Mouse (Mus musculus) liver, postnatal 0 days (tissue): ENCODE results near the gene Scn11a. TPM values are rescaled to one million over a fixed set of nuclear protein-coding genes. Genes with fewer than 3 reads are reported as not detected.

Experiments
- ATAC-seq: fragments of 200-750 bp; cut with Nextera tagmentation; 2 replicates; pipeline ENCODE4 v1.8.0; 2017; ENCODE audit warnings: mild to moderate bottlenecking, moderate library complexity
- DNase-seq: peaks from one replicate; pipeline ENCODE4 v3.0.0-alpha.2; 2016
- H3K27ac ChIP-seq: fragments of 300-500 bp; sonication (generic); 2 replicates; pipeline ENCODE4 v1.5.1; 2014; ENCODE audit warnings: antibody characterized with exemption, moderate library complexity, mild to moderate bottlenecking, low read depth
- H3K27me3 ChIP-seq: fragments of 300-500 bp; sonication (generic); 2 replicates; pipeline ENCODE4 v1.6.1; 2014; ENCODE audit warnings: low read length, control low read depth, mixed read lengths; ENCODE audit not compliant: insufficient read depth
- H3K36me3 ChIP-seq: fragments of 300-500 bp; sonication (generic); replicated peaks from 2 replicates; pipeline ENCODE4 v1.6.1; 2014; ENCODE audit warnings: mild to moderate bottlenecking, control low read depth, low read length, moderate library complexity, mixed read lengths; ENCODE audit not compliant: insufficient read depth
- H3K4me1 ChIP-seq: fragments of 300-500 bp; sonication (generic); 2 replicates; pipeline ENCODE4 v1.6.1; 2014; ENCODE audit warnings: antibody characterized with exemption, mild to moderate bottlenecking, control low read depth; ENCODE audit not compliant: insufficient read depth
- H3K4me2 ChIP-seq: fragments of 300-500 bp; sonication (generic); 2 replicates; pipeline ENCODE4 v1.6.1; 2014; ENCODE audit warnings: low read depth, mild to moderate bottlenecking, low read length, moderate library complexity, mixed read lengths
- H3K4me3 ChIP-seq: fragments of 300-500 bp; sonication (generic); 2 replicates; pipeline ENCODE4 v1.5.1; 2014; ENCODE audit warnings: low read depth, low read length
- H3K9ac ChIP-seq: fragments of 300-500 bp; sonication (generic); replicated peaks from 2 replicates; pipeline ENCODE4 v1.6.1; 2014; ENCODE audit warnings: mild to moderate bottlenecking, moderate library complexity
- H3K9me3 ChIP-seq: fragments of 300-500 bp; sonication (generic); 2 replicates; pipeline ENCODE4 v1.6.1; 2016; ENCODE audit warnings: mild to moderate bottlenecking, control low read depth, low read length, mixed read lengths
- CTCF ChIP-seq: sonication (generic); IDR thresholded peaks from 2 replicates; pipeline ENCODE4 v1.5.1; 2016; ENCODE audit warnings: antibody characterized with exemption, low read depth
- EP300 ChIP-seq: IDR thresholded peaks from 2 replicates; pipeline ENCODE4 v1.6.1; 2016; ENCODE audit warnings: antibody characterized with exemption, low read depth, mild to moderate bottlenecking
- WGBS: fragments of 180-500 bp; shearing (Covaris S2); extraction: QIAGEN DNeasy Blood & Tissue Kit; methylation state at CpG from one replicate; pipeline ENCODE4 v1.1.7; 2014; ENCODE audit not compliant: insufficient replicate concordance; 5-methylcytosine and 5-hydroxymethylcytosine counted together
- polyA plus RNA-seq: library from polyadenylated mRNA; unstranded; fragments of >200 nt; fragmentation: Nextera tagmentation; extraction: Ambion mirVana; gene quantifications from 2 replicates; pipeline ENCODE4 v1.2.1, GENCODE M21; 2015

Gene Scn11a
- polyA plus RNA-seq, 1 experiment from 2014 or later = not detected

GRCm38 (mm10) chr9:119749112-119749511, 76.1 kb downstream of the Scn11a start:
- H3K4me1 ChIP-seq = no peaks in the 10 kb centered on the region
- no peaks in the 10 kb centered on the region for H3K27me3 ChIP-seq
- H3K9ac ChIP-seq = no peak overlapping the region
- no peak overlapping the region for H3K4me2 ChIP-seq
- ATAC-seq = no peak
- no peaks in the 10 kb centered on the region for H3K36me3 ChIP-seq
- no peak for TF ChIP-seq CTCF
- TF ChIP-seq EP300 = no peak
- DNase-seq = no peak
- WGBS = 57% methylated on average over 9 of the region's 9 CpGs
- H3K27ac ChIP-seq = no peak overlapping the region
- H3K9me3 ChIP-seq = no peaks in the 10 kb centered on the region
- no peak overlapping the region for H3K4me3 ChIP-seq

GRCm38 (mm10) chr9:119743900-119744299, 81.4 kb downstream of the Scn11a start:
- Histone ChIP-seq H3K9ac (no peak overlapping the region), H3K27ac (peak overlapping the region; percentile 45; the same call in 1 of the 2 replicates), H3K27me3 (no peaks in the 10 kb centered on the region), H3K4me3 (no peak overlapping the region), H3K4me2 (no peak overlapping the region), H3K36me3 (no peaks in the 10 kb centered on the region), H3K4me1 (peaks cover 2% of the 10 kb centered on the region; the same call in 1 of the 2 replicates), H3K9me3 (no peaks in the 10 kb centered on the region)
- peak; percentile 54; the same call in 1 of the 2 replicates for ATAC-seq
- TF ChIP-seq CTCF = no peak
- WGBS = 28% methylated on average over 4 of the region's 4 CpGs
- peak; percentile 56 for DNase-seq

GRCm38 (mm10) chr9:119743312-119743711, 81.9 kb downstream of the Scn11a start:
- H3K4me2 ChIP-seq = no peak overlapping the region
- H3K36me3 ChIP-seq = no peaks in the 10 kb centered on the region
- no peak overlapping the region for H3K9ac ChIP-seq
- H3K4me1 ChIP-seq = peaks cover 2% of the 10 kb centered on the region; the same call in 1 of the 2 replicates
- H3K9me3 ChIP-seq = no peaks in the 10 kb centered on the region
- ATAC-seq = no peak
- H3K27me3 ChIP-seq = no peaks in the 10 kb centered on the region
- peak overlapping the region; percentile 45; the same call in 1 of the 2 replicates for H3K27ac ChIP-seq
- H3K4me3 ChIP-seq = no peak overlapping the region
- TF ChIP-seq EP300 = no peak
- no peak for TF ChIP-seq CTCF
- no peak for DNase-seq
- 61% methylated on average over 3 of the region's 3 CpGs for WGBS

GRCm38 (mm10) chr9:119741101-119741786, 84.0 kb downstream of the Scn11a start:
- DNase-seq (no peak), ATAC-seq (no peak)
- Histone ChIP-seq H3K4me2 (no peak overlapping the region), H3K27ac (no peak overlapping the region), H3K36me3 (no peaks in the 10 kb centered on the region), H3K9me3 (no peaks in the 10 kb centered on the region), H3K9ac (no peak overlapping the region), H3K4me1 (peaks cover 2% of the 10 kb centered on the region; the same call in 1 of the 2 replicates), H3K4me3 (no peak overlapping the region), H3K27me3 (no peaks in the 10 kb centered on the region)
- WGBS = 27% methylated on average over 5 of the region's 5 CpGs
- no peak for TF ChIP-seq EP300
- TF ChIP-seq CTCF = no peak

- Histone ChIP-seq H3K9me3 (no peaks in the 10 kb centered on the region), H3K9ac (no peak overlapping the region), H3K4me3 (no peak overlapping the region), H3K4me2 (no peak overlapping the region), H3K4me1 (no peaks in the 10 kb centered on the region), H3K27ac (no peak overlapping the region), H3K36me3 (no peaks in the 10 kb centered on the region), H3K27me3 (0 out of 2 replicates have a peak, but pooled peaks cover 2% of the 10 kb centered on the region)
- 74% methylated on average over 11 of the region's 11 CpGs for WGBS
- DNase-seq (no peak), ATAC-seq (peak; percentile 40; the same call in 1 of the 2 replicates)
- no peak for TF ChIP-seq EP300
- TF ChIP-seq CTCF = no peak
These were observed 96.7 kb downstream of the Scn11a start for GRCm38 (mm10) chr9:119728412-119729097.

- no peaks in the 10 kb centered on the region for H3K36me3 ChIP-seq
- H3K27me3 ChIP-seq = 0 out of 2 replicates have a peak, but pooled peaks cover 2% of the 10 kb centered on the region
- H3K27ac ChIP-seq = no peak overlapping the region
- no peak for TF ChIP-seq EP300
- no peak for TF ChIP-seq CTCF
- peak; percentile 51 for ATAC-seq
- H3K4me3 ChIP-seq = no peak overlapping the region
- no peak for DNase-seq
- H3K4me1 ChIP-seq = no peaks in the 10 kb centered on the region
- WGBS = 76% methylated on average over 4 of the region's 4 CpGs
- no peaks in the 10 kb centered on the region for H3K9me3 ChIP-seq
- no peak overlapping the region for H3K4me2 ChIP-seq
- H3K9ac ChIP-seq = no peak overlapping the region
These were observed 98.3 kb downstream of the Scn11a start for GRCm38 (mm10) chr9:119726990-119727389.
